Mouse (Mus musculus): ENCODE results near the gene Pank2.

The Pank2 gene

DNA sequence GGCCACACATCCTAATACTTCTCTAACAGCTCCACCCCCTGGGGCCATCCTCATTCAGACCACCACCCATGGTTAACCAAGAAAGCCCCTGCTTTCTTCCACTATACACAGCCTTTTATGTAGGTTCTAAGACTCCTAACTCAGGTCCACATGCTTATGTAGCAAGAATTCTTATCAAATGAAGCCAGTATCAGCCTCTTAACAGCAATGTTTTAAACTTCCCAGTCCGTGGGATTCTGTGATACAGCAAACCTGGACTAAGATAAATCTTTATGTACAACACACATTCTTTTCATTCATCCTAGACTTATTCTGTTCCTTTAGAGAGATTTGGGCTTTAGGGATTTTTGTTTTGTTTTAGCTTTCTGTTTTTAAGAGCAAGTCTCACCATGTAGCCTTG, 61.4 kb downstream of the Pank2 start:
- DNase-seq (ENCODE audit: low read depth, low spot score), result no peak

DNA sequence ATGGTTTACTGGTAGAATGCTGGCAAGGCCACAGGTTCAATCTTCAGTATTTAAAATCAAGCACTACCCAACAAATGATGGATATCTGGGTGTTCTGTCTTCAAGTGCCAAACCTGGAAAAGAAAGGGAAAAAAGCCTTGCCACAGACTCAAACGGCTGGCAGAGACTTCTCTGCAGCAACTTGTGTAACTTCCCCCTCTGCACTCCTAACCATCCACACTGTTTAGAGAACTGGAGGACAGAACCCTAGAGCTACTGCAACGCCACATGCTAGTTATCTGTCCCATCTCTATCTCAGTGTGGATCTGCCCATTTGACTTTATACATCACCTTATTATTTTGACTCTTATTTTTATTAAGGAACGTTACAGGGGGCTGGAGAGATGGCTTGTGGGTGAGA, 63.7 kb downstream of the Pank2 start:
- no peak for DNase-seq (ENCODE audit: low read depth, low spot score)

DNA sequence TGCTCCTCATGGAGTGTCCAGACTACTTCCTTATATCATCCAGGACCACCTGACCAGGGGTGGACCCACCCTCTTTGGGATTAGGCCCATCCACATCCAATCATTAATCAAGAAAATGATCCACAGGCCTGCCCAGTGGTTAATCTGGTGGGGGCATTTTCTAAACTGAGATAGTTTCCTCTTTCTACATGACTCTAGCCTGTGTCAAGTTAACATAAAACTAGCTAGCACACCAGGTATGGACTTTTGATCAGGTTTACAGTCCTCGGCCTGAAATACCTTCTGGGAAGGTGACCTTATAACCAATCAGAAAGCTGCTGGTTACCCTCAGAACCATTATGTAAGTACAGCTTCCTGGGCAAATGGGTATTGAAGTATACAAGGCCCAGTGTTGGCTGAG, 66.7 kb downstream of the Pank2 start:
- no peak for DNase-seq (ENCODE audit: low read depth, low spot score)

DNA sequence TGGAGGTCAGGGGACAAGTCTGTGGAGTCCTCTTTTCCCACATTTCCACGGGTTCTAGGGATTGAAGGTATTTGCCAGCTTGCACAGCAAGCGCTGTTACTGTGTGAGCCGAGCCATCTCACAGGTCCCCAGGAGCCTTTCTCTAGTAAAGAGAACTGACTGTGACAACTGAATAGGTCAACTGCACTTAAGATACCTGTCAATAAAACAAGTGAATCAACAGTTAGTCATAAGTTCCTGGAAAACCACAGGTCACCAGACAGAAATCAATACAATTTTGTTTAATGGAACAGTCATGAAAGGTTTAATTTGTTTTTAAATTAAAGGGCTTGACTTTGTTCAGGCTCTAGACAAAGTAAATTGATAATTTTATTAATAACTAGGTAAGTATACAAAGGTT, 68.3 kb downstream of the Pank2 start:
- no peak for DNase-seq (ENCODE audit: low read depth, low spot score)

DNA sequence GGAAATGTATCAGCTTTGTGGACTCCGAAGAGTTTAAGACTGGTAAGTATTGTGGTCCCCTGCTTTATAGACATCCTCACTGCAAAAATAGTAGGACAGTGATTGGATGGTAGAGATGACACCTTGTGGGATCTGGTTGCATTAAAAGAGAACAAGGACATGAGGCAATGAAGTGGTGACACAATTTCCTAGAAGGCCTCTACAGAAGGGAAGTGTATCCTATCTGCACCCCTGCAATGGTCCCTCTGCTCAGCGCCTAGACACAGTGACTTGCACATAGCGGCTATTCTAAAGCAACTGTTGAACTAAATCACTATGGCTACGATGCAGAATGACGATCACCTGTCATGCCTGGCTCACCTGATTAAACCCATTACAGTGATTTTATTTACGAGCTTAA, 75.3 kb downstream of the Pank2 start:
- DNase-seq (ENCODE audit: low read depth, low spot score), result no peak

DNA sequence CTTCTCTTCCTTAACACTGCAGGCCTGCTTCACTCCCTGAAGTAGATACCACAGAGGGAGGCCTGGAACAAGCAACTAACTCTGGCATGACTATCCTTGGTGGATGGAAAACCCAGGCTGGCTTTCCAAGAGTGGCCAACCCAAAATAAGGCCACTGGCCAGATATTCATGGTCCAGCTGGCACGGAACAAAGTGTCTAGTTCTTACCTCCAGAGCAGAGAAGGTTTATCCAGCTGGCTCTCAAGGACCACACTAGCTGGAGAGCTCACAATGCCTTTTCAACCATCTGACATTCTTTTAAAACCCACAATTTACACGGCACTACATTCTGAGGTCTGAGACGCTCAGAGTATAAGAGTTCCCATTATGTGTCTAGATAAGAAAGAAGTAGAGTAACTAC, 82.2 kb downstream of the Pank2 start:
- no peak for DNase-seq (ENCODE audit: low read depth, low spot score)

DNA sequence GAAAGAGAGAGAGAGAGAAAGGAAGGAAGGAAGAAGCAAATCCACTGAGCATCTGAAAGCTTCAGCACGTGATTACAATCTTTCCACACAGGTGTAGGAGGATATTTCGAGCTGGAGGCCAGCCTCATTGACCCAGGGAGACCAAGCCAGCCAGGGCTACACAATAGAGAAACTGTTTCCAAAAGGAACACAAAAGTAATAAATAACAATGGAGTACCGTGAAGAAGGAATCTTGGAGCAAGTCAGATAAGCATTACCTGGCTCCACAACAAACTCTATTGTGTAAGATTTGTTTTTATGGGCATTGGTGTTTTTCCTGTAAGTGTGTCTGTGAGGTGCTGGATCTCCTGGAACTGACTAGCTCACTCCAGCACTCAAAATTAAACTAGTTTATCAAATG, 83.3 kb downstream of the Pank2 start:
- no peak for DNase-seq (ENCODE audit: low read depth, low spot score)

Data from CD4-positive, CD25-positive, alpha-beta regulatory T cell, adult 2 months (primary cell).